Mouse (Mus musculus) cerebellum, adult 9-11 months (tissue): ENCODE measurements around the gene Kctd8.

ENCODE experiments used
- DNase-seq: peaks from one replicate; pipeline ENCODE4 v3.0.0; 2022

Gene Kctd8

GRCm38 (mm10) chr5:69145827-69146226 lies 195.7 kb downstream of the Kctd8 start:
- no peak for DNase-seq

GRCm38 (mm10) chr5:69141082-69141481 lies 200.4 kb downstream of the Kctd8 start:
- no peak for DNase-seq

- no peak for DNase-seq
Measured at GRCm38 (mm10) chr5:69108718-69109117, 232.8 kb downstream of the Kctd8 start.

- no peak for DNase-seq
Measured at GRCm38 (mm10) chr5:69088912-69089311, 252.6 kb downstream of the Kctd8 start.
